Mouse (Mus musculus): ENCODE measurements around the gene Csrp1. TPM values are rescaled to one million over a fixed set of nuclear protein-coding genes. Genes with fewer than 3 reads are reported as not detected.

Gene Csrp1
- polyA plus RNA-seq, 1 experiment from 2014 or later = 33.9 TPM

DNA sequence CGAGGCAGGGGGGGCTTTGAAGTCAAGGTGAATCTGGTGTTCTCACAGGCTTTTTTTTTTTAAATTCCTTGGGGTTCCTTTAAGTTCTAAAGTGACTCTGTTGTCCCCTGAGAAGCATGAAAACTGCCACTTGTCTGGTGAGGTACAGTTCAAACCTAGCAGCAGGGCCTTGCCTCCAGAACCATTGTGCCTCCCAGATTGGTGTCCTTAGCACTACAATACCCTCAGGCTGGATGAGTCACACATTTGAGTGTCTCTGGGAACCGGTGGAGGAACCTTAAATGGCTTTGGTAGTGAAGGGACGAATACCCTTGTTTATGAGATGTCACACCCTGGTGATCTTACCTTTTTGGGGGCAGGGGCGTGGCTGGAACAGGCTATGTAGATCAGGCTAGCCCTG lies 4.3 kb downstream of the Csrp1 start:
- Histone ChIP-seq H3K27me3 (0 out of 2 replicates have a peak, but pooled peaks cover 6% of the 10 kb centered on the region), H3K27ac (no peak overlapping the region), H3K4me2 (no peak overlapping the region), H3K36me3 (replicated peaks) (no peaks in the 10 kb centered on the region), H3K9ac (no peak overlapping the region), H3K9me3 (no peaks in the 10 kb centered on the region), H3K4me3 (replicated peaks) (no peak overlapping the region), H3K4me1 (peaks cover 13% of the 10 kb centered on the region)
- no peak for ATAC-seq (ENCODE audit: low FRiP score)
- 65% methylated on average over 4 of the region's 4 CpGs for WGBS

- Histone ChIP-seq H3K27me3 (peaks cover 12% of the 10 kb centered on the region; the same call in 1 of the 2 replicates), H3K9me3 (no peaks in the 10 kb centered on the region), H3K27ac (no peak overlapping the region), H3K4me2 (no peak overlapping the region), H3K4me3 (replicated peaks) (no peak overlapping the region), H3K36me3 (replicated peaks) (no peaks in the 10 kb centered on the region), H3K9ac (no peak overlapping the region), H3K4me1 (peaks cover 22% of the 10 kb centered on the region)
- WGBS = 89% methylated on average over 6 of the region's 6 CpGs
- ATAC-seq (ENCODE audit: low FRiP score) = no peak
Observed at GRCm38 (mm10) chr1:135725324-135725723, 5.5 kb downstream of the Csrp1 start.

- no peak overlapping the region for H3K9ac ChIP-seq
- H3K4me1 ChIP-seq = peaks cover 27% of the 10 kb centered on the region
- H3K4me3 ChIP-seq (replicated peaks) = no peak overlapping the region
- H3K4me2 ChIP-seq = no peak overlapping the region
- WGBS = 88% methylated on average over 7 of the region's 7 CpGs
- no peak for ATAC-seq (ENCODE audit: low FRiP score)
- peaks cover 14% of the 10 kb centered on the region; the same call in 1 of the 2 replicates for H3K27me3 ChIP-seq
- no peaks in the 10 kb centered on the region for H3K36me3 ChIP-seq (replicated peaks)
- H3K27ac ChIP-seq = no peak overlapping the region
- H3K9me3 ChIP-seq = no peaks in the 10 kb centered on the region
Observed at GRCm38 (mm10) chr1:135725936-135726335, 6.1 kb downstream of the Csrp1 start.

GRCm38 (mm10) chr1:135728631-135729366 lies 8.9 kb downstream of the Csrp1 start:
- peak overlapping the region; percentile 69 for H3K9ac ChIP-seq
- H3K4me2 ChIP-seq = peak overlapping the region; percentile 89
- H3K9me3 ChIP-seq = no peaks in the 10 kb centered on the region
- peak; percentile 88 for ATAC-seq (ENCODE audit: low FRiP score)
- H3K36me3 ChIP-seq (replicated peaks) = no peaks in the 10 kb centered on the region
- H3K27ac ChIP-seq = no peak overlapping the region
- H3K4me1 ChIP-seq = peaks cover 46% of the 10 kb centered on the region
- H3K4me3 ChIP-seq (replicated peaks) = peak overlapping the region; percentile 56
- 2% methylated on average over 35 of the region's 35 CpGs for WGBS
- H3K27me3 ChIP-seq = peaks cover 14% of the 10 kb centered on the region; the same call in 1 of the 2 replicates

- Histone ChIP-seq H3K9ac (peak overlapping the region; percentile 69), H3K4me3 (replicated peaks) (peak overlapping the region; percentile 56), H3K36me3 (replicated peaks) (no peaks in the 10 kb centered on the region), H3K9me3 (no peaks in the 10 kb centered on the region), H3K27me3 (peaks cover 14% of the 10 kb centered on the region; the same call in 1 of the 2 replicates), H3K4me1 (peaks cover 49% of the 10 kb centered on the region), H3K27ac (no peak overlapping the region), H3K4me2 (peak overlapping the region; percentile 89)
- peak; percentile 31 for ATAC-seq (ENCODE audit: low FRiP score)
- WGBS = 1% methylated on average over 11 of the region's 11 CpGs
Observed at GRCm38 (mm10) chr1:135729367-135729713, 9.5 kb downstream of the Csrp1 start.

- no peaks in the 10 kb centered on the region for H3K9me3 ChIP-seq
- no peaks in the 10 kb centered on the region for H3K36me3 ChIP-seq (replicated peaks)
- peak overlapping the region; percentile 89 for H3K4me2 ChIP-seq
- peaks cover 54% of the 10 kb centered on the region for H3K4me1 ChIP-seq
- peak overlapping the region; percentile 56 for H3K4me3 ChIP-seq (replicated peaks)
- 0 out of 2 replicates have a peak overlapping the region, but pooled peaks have one; percentile 10 for H3K27ac ChIP-seq
- peaks cover 14% of the 10 kb centered on the region; the same call in 1 of the 2 replicates for H3K27me3 ChIP-seq
- H3K9ac ChIP-seq = peak overlapping the region; percentile 69; the same call in 1 of the 2 replicates
- 28% methylated on average over 4 of the region's 4 CpGs for WGBS
- no peak for ATAC-seq (ENCODE audit: low FRiP score)
Observed at GRCm38 (mm10) chr1:135729821-135730220, 10.0 kb downstream of the Csrp1 start.

GRCm38 (mm10) chr1:135730296-135730695 lies 10.4 kb downstream of the Csrp1 start:
- Histone ChIP-seq H3K36me3 (replicated peaks) (no peaks in the 10 kb centered on the region), H3K27ac (peak overlapping the region; percentile 53; the same call in 1 of the 2 replicates), H3K9ac (peak overlapping the region; percentile 17; the same call in 1 of the 2 replicates), H3K27me3 (peaks cover 14% of the 10 kb centered on the region; the same call in 1 of the 2 replicates), H3K4me2 (peak overlapping the region; percentile 89; the same call in 1 of the 2 replicates), H3K4me3 (replicated peaks) (no peak overlapping the region), H3K9me3 (no peaks in the 10 kb centered on the region), H3K4me1 (peaks cover 59% of the 10 kb centered on the region)
- ATAC-seq (ENCODE audit: low FRiP score) = no peak
- 51% methylated on average over 3 of the region's 3 CpGs for WGBS

DNA sequence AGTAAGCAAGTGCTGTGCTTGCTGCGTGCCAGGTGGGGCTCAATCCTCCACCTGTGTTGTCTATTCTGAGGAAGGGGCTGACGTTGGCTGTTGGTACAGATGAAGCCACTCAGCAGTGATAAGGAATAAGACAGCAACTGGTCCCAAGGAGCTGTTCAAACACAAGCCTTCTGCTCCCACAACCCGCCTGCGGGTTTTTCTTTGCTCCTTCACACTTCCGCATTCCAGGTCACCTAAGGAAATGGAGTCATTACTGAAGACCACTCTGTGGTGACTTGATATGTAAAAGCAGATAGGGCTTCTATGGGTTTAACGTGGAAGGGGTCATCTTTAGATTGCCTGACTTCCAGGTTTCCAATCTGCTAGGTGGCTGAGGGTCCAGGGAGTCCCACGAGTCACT lies 11.5 kb downstream of the Csrp1 start:
- no peak overlapping the region for H3K27ac ChIP-seq
- H3K4me3 ChIP-seq (replicated peaks) = no peak overlapping the region
- no peak overlapping the region for H3K9ac ChIP-seq
- no peaks in the 10 kb centered on the region for H3K36me3 ChIP-seq (replicated peaks)
- no peaks in the 10 kb centered on the region for H3K9me3 ChIP-seq
- WGBS = 70% methylated on average over 7 of the region's 7 CpGs
- H3K4me2 ChIP-seq = no peak overlapping the region
- H3K4me1 ChIP-seq = peaks cover 59% of the 10 kb centered on the region
- no peak for ATAC-seq (ENCODE audit: low FRiP score)
- peaks cover 14% of the 10 kb centered on the region; the same call in 1 of the 2 replicates for H3K27me3 ChIP-seq

GRCm38 (mm10) chr1:135731897-135732684 lies 12.2 kb downstream of the Csrp1 start:
- no peak overlapping the region for H3K9ac ChIP-seq
- H3K4me1 ChIP-seq = peaks cover 59% of the 10 kb centered on the region
- ATAC-seq (ENCODE audit: low FRiP score) = peak; percentile 42; the same call in 1 of the 2 replicates
- no peak overlapping the region for H3K27ac ChIP-seq
- H3K4me2 ChIP-seq = 0 out of 2 replicates have a peak overlapping the region, but pooled peaks have one; percentile 17
- H3K9me3 ChIP-seq = no peaks in the 10 kb centered on the region
- no peaks in the 10 kb centered on the region for H3K36me3 ChIP-seq (replicated peaks)
- H3K4me3 ChIP-seq (replicated peaks) = no peak overlapping the region
- peaks cover 14% of the 10 kb centered on the region; the same call in 1 of the 2 replicates for H3K27me3 ChIP-seq
- 40% methylated on average over 11 of the region's 11 CpGs for WGBS

GRCm38 (mm10) chr1:135734225-135734937 lies 14.5 kb downstream of the Csrp1 start:
- 37% methylated on average over 5 of the region's 7 CpGs for WGBS
- H3K27me3 ChIP-seq = peaks cover 8% of the 10 kb centered on the region; the same call in 1 of the 2 replicates
- H3K4me3 ChIP-seq (replicated peaks) = no peak overlapping the region
- H3K9me3 ChIP-seq = no peaks in the 10 kb centered on the region
- H3K9ac ChIP-seq = no peak overlapping the region
- 0 out of 2 replicates have a peak overlapping the region, but pooled peaks have one; percentile 8 for H3K4me2 ChIP-seq
- peaks cover 47% of the 10 kb centered on the region for H3K4me1 ChIP-seq
- H3K27ac ChIP-seq = no peak overlapping the region
- no peaks in the 10 kb centered on the region for H3K36me3 ChIP-seq (replicated peaks)
- ATAC-seq (ENCODE audit: low FRiP score) = no peak

- peaks cover under 1% of the 10 kb centered on the region; the same call in 1 of the 2 replicates for H3K27me3 ChIP-seq
- 47% methylated on average over 6 of the region's 6 CpGs for WGBS
- no peak overlapping the region for H3K4me3 ChIP-seq (replicated peaks)
- H3K9ac ChIP-seq = no peak overlapping the region
- H3K27ac ChIP-seq = no peak overlapping the region
- no peaks in the 10 kb centered on the region for H3K9me3 ChIP-seq
- no peaks in the 10 kb centered on the region for H3K36me3 ChIP-seq (replicated peaks)
- peaks cover 42% of the 10 kb centered on the region for H3K4me1 ChIP-seq
- ATAC-seq (ENCODE audit: low FRiP score) = no peak
- no peak overlapping the region for H3K4me2 ChIP-seq
Observed at GRCm38 (mm10) chr1:135735460-135735859, 15.6 kb downstream of the Csrp1 start.

DNA sequence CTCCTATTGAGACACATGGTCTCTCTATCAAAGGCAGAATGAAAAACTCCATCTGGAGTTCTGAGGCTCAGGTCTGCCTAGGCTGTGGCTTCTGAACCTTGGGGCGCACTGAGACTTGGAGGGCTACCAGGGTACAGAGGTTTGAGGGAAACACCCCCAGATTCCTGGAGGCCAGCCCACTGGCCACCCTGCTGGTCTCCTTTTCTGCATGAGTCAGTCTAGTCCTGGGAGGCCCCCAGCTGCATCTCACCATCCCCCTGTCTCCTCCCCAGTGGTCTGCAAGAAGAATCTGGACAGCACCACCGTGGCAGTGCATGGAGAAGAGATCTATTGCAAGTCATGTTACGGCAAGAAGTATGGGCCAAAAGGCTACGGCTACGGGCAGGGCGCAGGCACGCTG lies 25.1 kb downstream of the Csrp1 start:
- Histone ChIP-seq H3K27ac (no peak overlapping the region), H3K9ac (no peak overlapping the region), H3K4me1 (peaks cover 7% of the 10 kb centered on the region), H3K4me2 (no peak overlapping the region), H3K9me3 (no peaks in the 10 kb centered on the region), H3K4me3 (replicated peaks) (no peak overlapping the region), H3K27me3 (no peaks in the 10 kb centered on the region), H3K36me3 (replicated peaks) (no peaks in the 10 kb centered on the region)
- 89% methylated on average over 7 of the region's 7 CpGs for WGBS
- no peak for ATAC-seq (ENCODE audit: low FRiP score)

Data from forebrain, embryonic 12.5 days (tissue).